Comparison of ENCODE assay signal across 24 mouse cellular contexts in genomic region chrX:169846187-169846586, GRCm38 (mm10).
"Had no signal": no experiment of that assay in that cellular context is flagged by ENCODE, and none has a peak within 500 bp of the region (broad histone marks: within the 10 kb centered on the region; RNA-seq: fewer than 3 reads in every experiment).

No protein-coding gene starts in this region.

- H3K4me2 ChIP-seq: heart, embryonic 12.5 days; hindbrain, embryonic 13.5 days; intestine, embryonic 15.5 days; limb, embryonic 12.5 days; liver, embryonic 11.5 days had no signal

- H3K27me3 ChIP-seq: intestine, embryonic 15.5 days had no signal

- H3K4me3 ChIP-seq: gastrocnemius, adult 2 months; heart, embryonic 10.5 days; heart, embryonic 12.5 days; hindbrain, embryonic 13.5 days; intestine, embryonic 15.5 days; layer of hippocampus, adult 2 months; left cerebral cortex, adult 2 months; limb, embryonic 10.5 days; limb, embryonic 12.5 days had no signal

- DNase-seq: forebrain, postnatal 0 days; gastrocnemius, adult 2 months; gastrocnemius, postnatal 10 days; gastrocnemius, postnatal 25 days; heart, adult 18-20 months; heart, postnatal 10 days; heart, postnatal 4 days; kidney, adult 18-20 months; kidney, adult 8-10 months; kidney, postnatal 25 days; kidney, postnatal 4 days; liver had no signal

- H3K36me3 ChIP-seq: heart, embryonic 10.5 days; heart, embryonic 12.5 days; hindbrain, embryonic 13.5 days; intestine, embryonic 15.5 days; limb, embryonic 10.5 days; limb, embryonic 12.5 days had no signal

- H3K9ac ChIP-seq: forebrain, postnatal 0 days; heart, embryonic 12.5 days; hindbrain, embryonic 13.5 days; intestine, embryonic 15.5 days; limb, embryonic 12.5 days had no signal

- ATAC-seq: forebrain, postnatal 0 days; hindbrain, embryonic 16.5 days; inflammation-experienced regulatory T-cells, adult 6 months; intestine, embryonic 15.5 days; intestine, postnatal 0 days had no signal

- H3K9me3 ChIP-seq: heart, embryonic 10.5 days; heart, embryonic 12.5 days; hindbrain, embryonic 13.5 days; intestine, embryonic 15.5 days; limb, embryonic 10.5 days; limb, embryonic 12.5 days had no signal

- H3K27ac ChIP-seq: gastrocnemius, adult 2 months; heart, embryonic 10.5 days; hindbrain, embryonic 13.5 days; intestine, embryonic 15.5 days; layer of hippocampus, adult 2 months; left cerebral cortex, adult 2 months; limb, embryonic 10.5 days; limb, embryonic 12.5 days had no signal

- H3K4me1 ChIP-seq: heart, embryonic 10.5 days; intestine, embryonic 15.5 days; limb, embryonic 10.5 days; limb, embryonic 12.5 days had no signal
